Mouse (Mus musculus) CD4-positive, CD25-positive, alpha-beta regulatory T cell, adult 4 months (primary cell): Measurements from ENCODE around the gene Erbb4. TPM values are rescaled to one million over a fixed set of nuclear protein-coding genes. Genes with fewer than 3 reads are reported as not detected.

Experiments used
- ATAC-seq: one replicate; pipeline ENCODE4 v1.8.0; 2017
- polyA plus RNA-seq, 2 experiments: library from polyadenylated mRNA; unstranded; fragments of 100-300 nt; shearing (Covaris generic); gene quantifications; one replicate each; pipeline ENCODE4 v1.2.1; 2017

Erbb4 gene
- not detected for polyA plus RNA-seq

DNA sequence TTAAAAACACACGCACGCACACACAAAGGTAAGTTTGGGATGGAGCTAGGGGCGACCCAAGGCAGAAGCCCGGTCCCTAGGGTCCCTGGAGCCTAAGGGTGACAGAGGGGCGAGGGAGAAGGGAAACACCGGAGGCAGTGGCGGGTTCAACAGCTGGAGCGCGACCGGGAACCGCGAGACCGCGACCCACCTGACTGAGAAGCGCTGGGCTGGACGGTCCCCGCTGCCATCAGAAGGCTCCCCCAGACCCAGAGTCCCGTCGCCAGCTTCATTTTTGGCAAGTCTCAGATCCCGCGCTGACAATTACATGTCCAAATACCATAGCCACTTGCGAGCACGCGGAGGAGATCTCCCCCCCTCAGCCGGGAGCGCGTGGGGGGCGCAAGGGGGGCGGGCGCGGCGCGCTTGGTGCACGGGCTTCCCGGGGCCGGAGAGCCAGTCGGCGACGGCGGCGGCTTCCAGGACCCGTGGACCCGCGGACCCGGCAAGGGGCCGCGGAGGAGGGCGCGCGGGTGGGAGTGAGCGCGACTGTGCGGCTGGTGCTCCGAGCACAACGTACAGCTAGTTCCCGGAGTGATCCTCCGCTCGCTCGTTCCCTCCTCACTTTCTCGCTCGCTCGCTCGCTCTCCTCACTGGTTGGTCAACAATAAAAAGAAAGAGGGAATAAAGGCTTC lies at the start of gene Erbb4:
TSS of gene Erbb4 (minus strand) at position 575 of the 674 bp plus-strand sequence.
- ATAC-seq = no peak

- no peak for ATAC-seq
These were observed 49.5 kb upstream of the Erbb4 start for GRCm38 (mm10) chr1:69157346-69157745.

GRCm38 (mm10) chr1:69141341-69141740 lies 33.5 kb upstream of the Erbb4 start:
- no peak for ATAC-seq

DNA sequence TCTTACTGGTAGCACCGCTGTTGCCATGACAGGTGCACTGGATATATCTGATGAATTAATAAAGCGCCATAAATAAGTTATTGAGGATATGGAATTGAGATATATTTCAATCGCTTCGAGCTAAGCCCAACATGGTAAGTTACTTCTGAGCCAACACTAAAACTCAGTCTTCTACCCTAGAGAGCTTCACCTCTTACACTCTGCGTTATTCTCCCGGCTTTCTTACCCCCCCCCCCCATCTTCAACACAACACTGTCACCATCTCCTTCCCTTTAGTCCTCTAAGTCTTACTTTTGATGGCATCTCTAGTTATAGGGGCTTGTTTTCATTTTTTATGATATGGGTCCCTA lies 31.6 kb upstream of the Erbb4 start:
- ATAC-seq = no peak

DNA sequence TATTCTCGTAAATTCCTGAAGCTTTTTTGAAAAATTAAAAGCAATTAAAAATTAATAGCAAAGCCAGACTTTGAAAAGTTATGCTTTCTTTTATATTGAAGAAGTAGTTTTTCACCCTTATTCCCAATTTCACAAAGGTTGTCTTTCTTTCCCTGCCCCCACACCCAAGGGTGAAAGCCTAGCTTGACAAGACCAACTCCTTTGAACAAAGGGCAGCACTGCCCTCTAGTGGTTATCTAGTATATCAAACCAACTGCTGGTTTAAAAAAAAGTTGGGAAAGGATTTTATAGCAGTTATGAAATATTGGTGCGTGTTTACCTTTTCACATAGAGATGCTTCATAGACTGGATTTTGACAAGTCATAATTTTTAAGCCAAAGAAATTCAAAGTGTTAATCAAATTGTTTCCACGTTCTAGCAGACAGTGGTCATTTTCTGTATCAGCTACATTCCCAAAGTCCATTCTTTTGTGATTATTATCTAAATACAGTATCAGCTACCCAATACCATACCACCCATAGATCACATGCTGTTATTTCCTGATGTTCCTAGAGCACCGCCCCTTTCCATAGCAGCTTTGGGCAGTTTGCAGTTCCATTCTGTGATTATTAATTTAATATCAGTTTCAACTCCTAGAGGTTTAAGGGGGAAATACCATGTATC lies 31.1 kb upstream of the Erbb4 start:
- ATAC-seq = peak; percentile 26

DNA sequence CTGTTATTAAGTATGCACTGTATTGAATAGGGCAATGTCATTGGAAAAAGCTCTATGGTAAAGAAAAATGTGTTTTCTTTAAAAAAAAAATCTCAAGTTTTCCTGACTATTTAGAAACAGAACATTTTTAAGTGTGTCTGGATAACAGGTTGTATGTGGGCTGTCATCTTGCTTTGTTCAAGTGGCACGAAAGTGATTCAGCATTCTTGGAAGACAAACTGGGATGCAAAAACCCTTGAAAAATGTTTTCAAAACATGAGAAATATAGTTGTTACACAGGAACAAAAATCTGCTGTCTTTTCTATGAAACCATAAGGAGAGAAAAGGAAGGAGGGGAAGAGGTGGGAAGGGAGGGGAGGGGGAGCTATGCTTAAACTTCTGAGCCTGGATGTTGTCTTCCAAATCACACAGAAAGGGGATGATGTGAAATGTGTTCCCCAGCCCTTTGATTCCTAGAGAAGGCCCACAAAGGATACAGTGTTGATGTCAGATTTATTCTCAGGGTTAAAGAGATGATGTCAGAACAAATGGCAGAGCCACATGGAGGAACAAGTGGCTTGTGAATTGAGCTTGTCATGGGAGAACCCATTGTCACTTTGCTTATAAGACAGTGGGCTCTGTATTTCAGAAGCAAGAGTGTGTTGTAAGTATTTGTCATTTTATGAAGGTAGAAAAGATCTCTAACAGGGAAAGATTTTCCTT lies 16.4 kb upstream of the Erbb4 start:
- no peak for ATAC-seq

GRCm38 (mm10) chr1:69118249-69118938 lies 10.5 kb upstream of the Erbb4 start:
- ATAC-seq = no peak

- ATAC-seq = no peak
These were observed 483 bp upstream of the Erbb4 start for GRCm38 (mm10) chr1:69108159-69108925.

GRCm38 (mm10) chr1:69106937-69107461 lies 860 bp downstream of the Erbb4 start:
- no peak for ATAC-seq

GRCm38 (mm10) chr1:69106322-69106761 lies 1.5 kb downstream of the Erbb4 start:
- no peak for ATAC-seq

DNA sequence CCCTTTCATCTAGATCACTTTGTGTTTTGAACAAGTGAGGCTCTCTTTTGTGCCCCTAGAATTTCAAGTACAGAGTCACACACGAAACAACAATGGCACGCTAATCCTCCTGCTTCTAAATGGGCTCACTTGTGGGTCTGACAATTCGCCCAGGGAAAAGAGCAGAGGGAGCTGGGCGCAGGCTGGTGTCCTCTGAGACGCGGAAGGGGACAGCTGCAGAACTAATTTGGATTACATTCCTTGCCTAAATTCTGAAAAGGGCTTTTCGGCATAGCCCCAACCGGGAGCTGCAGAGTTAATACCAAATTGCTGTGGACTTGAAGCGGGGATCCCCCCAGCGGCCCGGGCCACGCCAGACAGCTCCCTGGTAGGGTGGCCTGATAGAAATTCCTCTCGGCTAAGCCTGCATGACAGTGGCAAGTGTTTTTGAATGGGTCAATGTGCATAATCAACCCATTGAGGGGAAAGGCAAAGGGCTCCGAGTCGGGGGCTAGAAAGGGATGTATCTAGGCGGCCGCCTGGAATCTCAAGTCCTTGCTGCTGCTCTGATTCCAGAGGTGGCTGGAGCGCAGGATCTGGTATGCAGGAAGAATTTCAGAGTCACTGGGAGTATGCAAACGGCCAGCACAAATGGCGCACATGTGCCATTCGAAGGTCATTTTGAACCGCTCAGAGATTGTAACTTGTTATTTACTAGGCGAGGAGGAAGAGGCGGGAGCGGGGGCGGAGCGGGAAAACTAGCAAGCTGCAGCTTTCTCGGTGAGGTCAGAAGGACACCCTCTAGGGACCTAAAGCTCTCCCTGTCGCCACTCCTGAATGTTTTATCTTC lies 2.2 kb downstream of the Erbb4 start:
- no peak for ATAC-seq

DNA sequence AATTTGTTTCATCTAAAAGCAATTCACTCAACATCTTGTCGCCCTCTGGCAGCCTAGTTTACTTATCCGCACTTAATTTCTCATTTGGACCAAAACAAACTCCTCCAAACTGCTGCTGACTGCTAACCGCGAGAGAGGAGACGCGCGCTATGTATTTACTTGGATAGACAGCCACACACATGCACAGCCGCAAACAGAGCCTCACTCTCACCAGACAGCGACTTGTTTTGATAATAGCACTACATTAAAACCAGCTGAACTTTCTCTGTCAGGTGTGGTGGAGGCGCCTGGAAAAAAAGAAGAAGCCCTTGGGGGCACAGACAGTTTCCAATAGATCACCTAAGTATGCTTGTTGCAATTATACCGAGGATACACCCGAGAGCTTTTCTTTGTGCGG lies 2.8 kb downstream of the Erbb4 start:
- no peak for ATAC-seq

DNA sequence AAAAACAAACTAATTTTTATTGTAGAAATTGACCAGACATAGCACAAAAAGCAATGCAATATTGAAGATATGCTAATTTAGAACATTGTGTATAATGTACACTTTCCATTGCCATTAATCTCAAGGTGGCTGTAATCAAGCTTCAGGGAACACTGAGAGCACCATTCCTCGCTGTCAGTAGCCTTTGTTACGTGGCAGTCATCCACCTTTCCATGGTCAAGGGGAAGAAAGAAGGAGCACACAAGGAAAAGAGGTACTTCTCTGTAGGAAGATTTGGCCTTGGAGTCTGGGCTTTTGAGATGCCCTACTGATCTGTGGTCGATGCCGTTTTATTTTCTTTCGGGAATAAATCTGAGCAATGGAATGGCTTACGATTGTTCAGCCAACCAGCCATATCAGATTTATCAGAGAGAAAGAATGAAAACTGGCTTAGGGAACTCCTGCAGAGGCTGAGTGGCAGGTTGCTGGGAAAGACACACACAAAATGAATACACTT lies 4.6 kb downstream of the Erbb4 start:
- ATAC-seq = no peak

- no peak for ATAC-seq
These were observed 6.2 kb downstream of the Erbb4 start for GRCm38 (mm10) chr1:69101670-69102069.

DNA sequence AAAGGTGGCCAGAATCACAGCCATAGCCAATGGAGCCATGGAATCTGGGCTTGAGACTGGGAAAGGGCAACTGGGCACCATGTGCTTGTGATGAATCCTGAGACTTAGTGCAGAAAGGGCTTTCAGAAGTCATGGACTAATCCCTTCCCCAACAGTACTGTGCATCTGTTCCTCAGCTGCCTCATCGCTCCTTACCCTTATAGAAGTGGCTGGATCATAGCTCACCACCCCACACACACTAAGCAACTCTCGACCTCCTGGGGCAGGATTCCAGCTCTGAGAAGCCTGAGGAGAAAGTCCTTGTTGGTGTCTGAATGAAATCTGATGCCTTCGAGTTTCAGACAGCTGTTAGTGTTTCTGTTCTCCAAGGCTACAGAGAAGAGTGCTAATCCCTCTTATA lies 14.8 kb downstream of the Erbb4 start:
- ATAC-seq = no peak

- no peak for ATAC-seq
These were observed 18.5 kb downstream of the Erbb4 start for GRCm38 (mm10) chr1:69089331-69089730.

DNA sequence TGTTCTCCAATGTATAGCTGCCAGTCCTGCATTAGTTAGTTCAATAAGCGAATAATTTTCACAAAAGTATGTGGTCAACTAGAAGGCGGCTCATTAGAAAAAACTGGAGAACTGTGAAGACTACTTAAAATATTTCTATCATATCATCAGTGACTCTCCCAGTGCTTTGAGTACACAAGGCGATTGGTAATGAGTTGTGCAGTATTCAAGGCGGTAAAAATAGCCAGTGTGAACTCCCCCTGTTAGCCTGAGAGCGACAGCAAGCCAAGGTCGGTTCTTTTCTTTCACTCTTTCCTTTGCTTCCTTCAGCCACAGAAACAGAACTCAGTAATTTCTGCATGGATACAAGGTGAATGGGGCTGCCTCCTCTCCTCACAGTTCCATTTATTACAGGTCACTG lies 22.1 kb downstream of the Erbb4 start:
- no peak for ATAC-seq

DNA sequence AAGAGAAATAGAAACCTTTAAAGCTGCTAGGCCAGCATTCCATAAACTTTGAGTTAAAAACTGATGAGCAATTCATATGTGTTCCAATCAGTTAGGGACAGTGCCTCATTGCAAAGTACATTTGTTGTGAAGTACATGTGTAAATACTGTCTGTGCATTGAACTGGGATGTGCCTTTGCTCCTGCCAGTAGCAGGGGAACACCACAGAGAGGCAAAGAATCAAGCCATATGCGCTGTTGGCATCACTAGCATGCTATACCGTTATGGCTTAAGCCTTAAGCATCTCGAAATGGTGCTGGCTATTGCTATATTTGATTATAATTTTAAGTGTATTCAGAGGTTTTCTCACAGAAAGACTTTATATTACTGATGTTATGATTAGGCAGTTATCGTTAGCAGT lies 58.9 kb downstream of the Erbb4 start:
- ATAC-seq = no peak

GRCm38 (mm10) chr1:69046228-69046978 lies 61.5 kb downstream of the Erbb4 start:
- no peak for ATAC-seq

DNA sequence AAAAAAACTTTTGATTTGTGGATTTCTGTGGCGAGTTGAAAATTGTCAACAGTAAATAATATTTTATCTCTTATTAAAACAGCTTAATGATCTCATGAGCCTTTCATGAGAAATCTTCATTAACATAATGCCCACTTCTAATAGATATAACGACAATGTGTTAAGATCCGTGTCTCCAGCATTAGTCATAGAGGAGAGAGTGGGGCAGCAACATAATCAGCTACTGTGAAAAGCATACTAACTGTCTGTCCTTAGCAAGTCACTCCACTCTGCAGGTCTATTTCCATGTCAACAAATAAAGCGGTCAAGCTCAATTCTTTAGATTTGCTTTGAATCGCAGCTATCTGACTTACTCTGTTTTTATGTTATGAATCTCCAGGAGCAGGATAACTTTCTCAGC lies 80.0 kb downstream of the Erbb4 start:
- ATAC-seq = no peak
